Mouse (Mus musculus): Measurements from ENCODE around the gene Sowaha. TPM values are rescaled to one million over a fixed set of nuclear protein-coding genes. Genes with fewer than 3 reads are reported as not detected.

Gene Sowaha
- polyA plus RNA-seq, 1 experiment from 2014 or later = 0.27 TPM

DNA sequence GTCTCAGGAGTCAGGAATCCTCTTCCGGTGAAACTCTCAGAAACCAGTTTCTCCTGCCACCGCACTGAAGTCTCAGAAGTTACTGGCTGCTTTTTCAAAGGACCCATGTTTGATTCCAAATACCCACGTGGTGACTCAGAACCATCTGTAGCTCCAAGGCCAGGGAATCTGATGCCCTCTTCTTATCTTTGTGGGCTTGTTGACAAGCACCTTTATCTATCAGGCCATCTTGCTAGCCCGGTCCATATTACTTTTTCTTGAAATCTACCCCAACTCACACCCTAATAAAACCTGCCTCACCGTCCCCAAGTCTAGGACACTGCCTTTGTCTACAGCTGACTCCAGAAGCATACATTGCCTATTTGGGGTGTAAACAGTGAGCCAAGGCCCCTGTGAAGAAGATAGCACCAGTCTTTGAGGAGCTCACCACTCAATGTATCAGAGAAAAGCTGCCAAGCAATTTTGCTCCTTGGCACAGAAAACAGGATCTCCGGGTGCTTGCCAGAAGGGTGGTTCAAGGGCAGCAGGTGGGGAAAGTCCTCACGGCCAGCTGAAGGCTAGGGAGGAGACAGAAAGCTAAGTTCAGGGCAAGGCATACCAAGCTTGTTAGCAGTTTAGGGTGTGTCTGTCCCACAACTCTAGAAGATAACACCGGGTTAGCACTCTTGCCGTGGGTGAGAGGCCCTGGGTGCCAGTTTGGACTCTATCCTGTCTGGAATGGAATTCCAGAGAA lies 3.3 kb upstream of the Sowaha start:
- no peak overlapping the region for H3K4me2 ChIP-seq
- H3K9me3 ChIP-seq = no peaks in the 10 kb centered on the region
- no peak overlapping the region for H3K9ac ChIP-seq
- H3K36me3 ChIP-seq = no peaks in the 10 kb centered on the region
- WGBS = 78% methylated on average over 9 of the region's 9 CpGs
- no peak overlapping the region for H3K4me3 ChIP-seq
- ATAC-seq (ENCODE audit: low read depth) = no peak
- H3K27me3 ChIP-seq = peaks cover 83% of the 10 kb centered on the region
- H3K27ac ChIP-seq (replicated peaks) = no peak overlapping the region
- peaks cover 29% of the 10 kb centered on the region for H3K4me1 ChIP-seq (replicated peaks)

DNA sequence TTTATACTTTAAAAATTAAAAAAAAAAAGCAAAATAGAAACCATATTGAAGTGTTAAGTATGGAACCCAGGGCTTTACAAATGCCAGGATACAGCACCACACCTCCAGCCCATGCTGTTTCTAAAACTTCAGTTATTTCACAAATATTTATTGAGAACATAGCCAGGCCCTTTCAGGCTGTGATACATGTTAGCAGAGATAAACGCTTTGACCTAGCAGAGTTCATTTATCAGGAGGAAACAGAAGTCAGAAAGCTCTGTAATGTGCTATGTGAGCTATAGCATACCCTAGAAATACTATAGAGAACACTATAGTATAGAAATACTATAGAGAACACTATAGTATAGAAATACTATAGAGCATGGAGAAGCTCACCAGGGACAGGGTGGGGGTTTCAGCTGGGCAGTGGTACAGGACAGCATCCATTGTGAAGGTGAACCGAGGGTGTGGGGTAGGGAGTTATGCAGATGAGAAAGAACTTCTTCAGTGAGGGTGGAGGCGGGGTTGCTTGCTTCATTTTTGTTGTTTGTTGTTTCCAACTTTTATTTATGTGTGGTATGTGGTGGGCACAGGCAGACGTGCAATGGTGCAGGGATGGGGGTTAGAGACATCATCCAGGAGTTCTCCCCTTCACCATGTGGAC lies 1.1 kb upstream of the Sowaha start:
- Histone ChIP-seq H3K9me3 (no peaks in the 10 kb centered on the region), H3K27ac (replicated peaks) (no peak overlapping the region), H3K4me3 (no peak overlapping the region), H3K4me2 (no peak overlapping the region), H3K27me3 (peaks cover 82% of the 10 kb centered on the region), H3K36me3 (no peaks in the 10 kb centered on the region), H3K4me1 (replicated peaks) (peaks cover 20% of the 10 kb centered on the region), H3K9ac (no peak overlapping the region)
- WGBS = 70% methylated on average over 4 of the region's 4 CpGs
- no peak for ATAC-seq (ENCODE audit: low read depth)

DNA sequence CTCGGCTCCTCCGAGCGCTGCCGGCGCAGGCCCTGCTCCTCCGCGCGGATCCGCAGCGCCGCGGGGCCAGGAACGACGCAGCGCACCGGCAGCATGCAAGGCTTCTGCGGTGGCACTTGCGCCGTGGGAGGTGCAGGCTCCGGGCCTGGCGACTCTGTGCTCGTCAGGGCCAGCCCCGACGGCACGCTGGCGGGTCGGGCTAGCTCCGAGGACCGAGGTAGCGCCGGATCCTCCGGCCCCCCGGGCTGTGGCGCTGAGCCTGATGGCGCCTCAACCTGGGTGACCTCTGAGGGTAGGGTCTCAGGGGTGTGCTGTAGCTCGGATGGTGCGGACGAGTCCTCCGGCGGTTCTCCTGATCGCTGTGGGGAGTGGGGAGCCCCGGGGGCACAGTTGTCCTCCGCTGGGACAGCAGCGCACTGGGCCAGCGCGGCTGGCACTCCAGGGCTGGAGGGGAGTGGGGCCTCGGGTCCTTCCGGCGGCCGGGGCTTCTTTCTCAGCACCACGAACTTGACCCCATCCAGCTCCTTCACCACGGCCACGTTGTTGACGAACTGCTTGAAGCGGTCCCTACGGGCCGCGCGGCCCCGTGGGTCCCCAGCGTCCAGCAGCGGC lies 797 bp downstream of the Sowaha start:
- no peaks in the 10 kb centered on the region for H3K36me3 ChIP-seq
- peak overlapping the region; percentile 46 for H3K4me3 ChIP-seq
- no peaks in the 10 kb centered on the region for H3K9me3 ChIP-seq
- no peak overlapping the region for H3K27ac ChIP-seq (replicated peaks)
- H3K9ac ChIP-seq = peak overlapping the region; percentile 59
- peaks cover 33% of the 10 kb centered on the region for H3K4me1 ChIP-seq (replicated peaks)
- 1% methylated on average over 62 of the region's 62 CpGs for WGBS
- ATAC-seq (ENCODE audit: low read depth) = peak; percentile 44; the same call in 1 of the 2 replicates
- peaks cover 83% of the 10 kb centered on the region for H3K27me3 ChIP-seq
- H3K4me2 ChIP-seq = peak overlapping the region; percentile 77

DNA sequence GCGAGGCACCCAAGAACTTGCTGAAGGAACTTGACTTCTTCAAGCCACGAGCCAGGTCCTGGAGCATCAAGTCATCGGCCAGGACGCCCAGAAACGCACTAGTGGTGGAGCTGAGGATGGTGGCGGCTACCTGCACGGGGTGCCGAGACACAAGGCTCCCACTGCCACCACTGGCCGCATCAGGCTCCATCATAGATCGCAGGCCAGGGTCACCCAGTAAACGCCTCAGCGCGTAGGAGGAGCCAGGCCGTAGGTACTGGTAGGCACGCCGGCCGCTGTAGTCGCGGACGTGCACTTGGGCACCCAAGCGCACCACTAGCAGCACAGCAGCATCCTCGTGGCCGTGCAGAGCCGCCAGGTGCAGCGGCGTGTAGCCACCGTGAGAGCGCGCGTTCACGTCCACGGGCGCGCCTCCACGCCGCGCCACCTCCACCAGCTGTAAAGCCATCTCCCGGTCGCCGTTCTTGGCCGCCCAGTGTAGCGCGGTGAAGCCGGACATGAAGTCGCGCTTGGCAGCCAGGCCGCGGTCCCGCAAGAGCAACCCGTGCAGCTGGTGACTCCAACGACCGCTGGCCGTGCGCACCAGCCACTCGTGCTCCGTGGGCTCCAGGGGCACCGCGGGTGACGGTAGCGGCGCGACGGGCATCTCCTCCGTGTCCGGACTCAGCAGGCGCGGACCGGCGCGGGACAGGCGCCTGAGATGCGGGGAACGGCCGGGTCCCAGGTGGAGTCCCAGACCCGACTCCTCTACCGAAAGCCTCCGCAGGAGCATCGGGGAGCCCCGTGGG lies 1.5 kb downstream of the Sowaha start:
- peak overlapping the region; percentile 77 for H3K4me2 ChIP-seq
- peak; percentile 17; the same call in 1 of the 2 replicates for ATAC-seq (ENCODE audit: low read depth)
- no peak overlapping the region for H3K27ac ChIP-seq (replicated peaks)
- H3K36me3 ChIP-seq = no peaks in the 10 kb centered on the region
- H3K4me1 ChIP-seq (replicated peaks) = peaks cover 37% of the 10 kb centered on the region
- WGBS = 4% methylated on average over 79 of the region's 79 CpGs
- H3K9me3 ChIP-seq = no peaks in the 10 kb centered on the region
- peak overlapping the region; percentile 59 for H3K9ac ChIP-seq
- H3K27me3 ChIP-seq = peaks cover 85% of the 10 kb centered on the region
- peak overlapping the region; percentile 46 for H3K4me3 ChIP-seq

DNA sequence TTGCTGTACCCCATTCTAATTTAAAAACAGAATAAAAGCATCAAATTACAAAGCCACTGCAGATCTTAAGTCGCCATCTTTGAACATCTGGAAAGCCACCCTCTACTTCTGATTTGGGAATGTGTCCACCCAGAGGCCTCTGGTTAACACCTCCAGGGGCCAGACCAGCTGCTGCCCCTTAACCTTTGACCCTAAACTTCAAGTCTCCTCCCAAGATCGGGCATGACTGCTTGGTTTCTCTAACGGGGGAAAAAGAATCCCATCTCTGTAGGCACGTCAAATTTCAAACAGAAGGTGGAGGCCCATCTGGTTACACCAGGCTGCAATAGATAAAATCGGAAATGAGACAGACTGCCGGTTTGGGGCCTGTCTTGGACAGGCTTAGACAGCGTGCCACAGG lies 2.2 kb downstream of the Sowaha start:
- peak overlapping the region; percentile 77; the same call in 1 of the 2 replicates for H3K4me2 ChIP-seq
- WGBS = 42% methylated on average over 7 of the region's 7 CpGs
- H3K9ac ChIP-seq = no peak overlapping the region
- no peak overlapping the region for H3K4me3 ChIP-seq
- no peak overlapping the region for H3K27ac ChIP-seq (replicated peaks)
- no peak for ATAC-seq (ENCODE audit: low read depth)
- peaks cover 37% of the 10 kb centered on the region for H3K4me1 ChIP-seq (replicated peaks)
- H3K27me3 ChIP-seq = peaks cover 82% of the 10 kb centered on the region
- no peaks in the 10 kb centered on the region for H3K36me3 ChIP-seq
- no peaks in the 10 kb centered on the region for H3K9me3 ChIP-seq

DNA sequence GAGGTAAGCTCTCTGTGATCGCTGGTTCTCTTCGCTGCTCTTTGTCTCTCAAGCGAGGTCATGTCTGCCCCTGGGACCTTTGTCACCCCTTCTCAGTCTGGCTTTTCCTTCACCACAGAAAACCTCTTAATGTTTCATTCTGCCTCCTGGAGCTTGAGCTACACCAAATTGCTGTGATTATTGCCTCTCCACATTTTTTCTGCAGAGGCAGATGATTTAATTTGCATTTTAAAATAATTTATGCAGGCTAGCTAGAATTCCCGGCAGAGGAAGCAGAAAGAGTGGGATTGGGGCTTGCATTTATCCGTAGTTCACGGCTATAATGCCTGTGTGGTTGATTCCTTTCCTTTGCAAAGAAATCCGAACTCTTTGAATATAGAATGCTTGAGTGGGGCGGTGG lies 4.5 kb downstream of the Sowaha start:
- H3K27me3 ChIP-seq = peaks cover 84% of the 10 kb centered on the region
- 17% methylated on average over 8 of the region's 8 CpGs for WGBS

DNA sequence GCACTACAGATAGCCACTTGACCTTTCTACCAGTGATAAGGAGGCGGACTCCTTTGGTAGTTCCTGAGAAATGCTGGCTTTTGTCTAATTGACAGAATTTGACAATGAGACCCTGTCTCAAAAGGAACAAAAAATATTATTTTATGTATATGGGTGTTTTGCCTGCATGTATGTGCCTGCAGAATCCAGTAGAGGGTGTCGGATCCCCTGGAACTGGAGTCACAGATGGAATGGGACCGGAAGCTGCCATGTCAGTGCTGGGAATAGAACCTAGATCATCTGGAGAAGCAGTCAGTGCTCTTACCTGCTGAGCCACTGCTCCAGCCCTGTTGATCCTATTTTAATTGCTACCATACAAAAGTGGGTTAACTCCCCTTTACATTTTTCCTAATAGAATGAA lies 7.4 kb downstream of the Sowaha start:
- no peak for ATAC-seq (ENCODE audit: low read depth)
- Histone ChIP-seq H3K4me3 (no peak overlapping the region), H3K9ac (no peak overlapping the region), H3K36me3 (no peaks in the 10 kb centered on the region), H3K27me3 (peaks cover 72% of the 10 kb centered on the region), H3K9me3 (no peaks in the 10 kb centered on the region), H3K4me2 (no peak overlapping the region), H3K4me1 (replicated peaks) (peaks cover 39% of the 10 kb centered on the region), H3K27ac (replicated peaks) (no peak overlapping the region)
- 84% methylated on average over 3 of the region's 3 CpGs for WGBS

More for the DNA sequence above, 4.5 kb downstream of the Sowaha start:
- ATAC-seq (ENCODE audit: low read depth) = no peak
- Histone ChIP-seq H3K4me3 (no peak overlapping the region), H3K4me2 (peak overlapping the region; percentile 40), H3K36me3 (no peaks in the 10 kb centered on the region), H3K27ac (replicated peaks) (peak overlapping the region; percentile 61; the same call in 1 of the 2 replicates), H3K4me1 (replicated peaks) (peaks cover 43% of the 10 kb centered on the region), H3K9ac (no peak overlapping the region), H3K9me3 (no peaks in the 10 kb centered on the region)

DNA sequence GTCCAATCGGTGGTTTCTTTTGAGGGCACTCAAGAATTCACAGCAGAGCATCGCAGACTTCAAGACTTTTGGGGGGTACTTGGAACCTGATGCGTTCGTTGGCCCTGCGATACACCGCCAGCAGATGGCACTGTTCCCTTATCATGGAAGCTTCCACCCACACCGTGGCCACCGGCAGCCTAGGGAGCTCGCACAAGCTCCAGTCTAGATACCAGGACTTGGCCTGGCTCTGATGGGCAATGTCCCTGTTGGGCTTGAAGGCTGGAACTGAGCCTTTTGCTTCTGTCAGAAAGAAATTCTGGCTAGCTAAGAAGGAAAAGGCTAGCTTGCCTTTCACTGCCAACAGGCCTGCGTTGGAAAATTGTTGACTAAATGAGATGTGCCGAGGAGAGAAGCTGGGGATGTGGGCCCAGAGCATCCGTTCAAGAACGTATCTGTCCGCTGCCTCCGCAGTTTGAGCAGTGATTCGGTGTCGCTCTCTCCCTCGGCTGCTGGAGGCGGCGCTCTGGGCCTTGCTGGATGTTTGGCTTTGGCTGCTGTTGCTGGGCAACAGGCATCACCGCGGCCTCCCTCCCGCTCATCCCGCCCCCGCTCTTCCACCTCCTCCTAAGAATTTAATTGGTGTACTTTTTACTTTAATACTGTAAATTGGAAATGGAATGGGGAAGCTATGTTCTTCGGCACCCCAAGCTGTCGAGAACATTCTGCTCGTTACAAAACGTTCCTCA lies 9.9 kb downstream of the Sowaha start, which contains the start of gene Gm9837:
Gene Gm9837, minus strand, starts transcription at position 512 of the 728 bp plus-strand sequence.
- peaks cover 33% of the 10 kb centered on the region for H3K4me1 ChIP-seq (replicated peaks)

DNA sequence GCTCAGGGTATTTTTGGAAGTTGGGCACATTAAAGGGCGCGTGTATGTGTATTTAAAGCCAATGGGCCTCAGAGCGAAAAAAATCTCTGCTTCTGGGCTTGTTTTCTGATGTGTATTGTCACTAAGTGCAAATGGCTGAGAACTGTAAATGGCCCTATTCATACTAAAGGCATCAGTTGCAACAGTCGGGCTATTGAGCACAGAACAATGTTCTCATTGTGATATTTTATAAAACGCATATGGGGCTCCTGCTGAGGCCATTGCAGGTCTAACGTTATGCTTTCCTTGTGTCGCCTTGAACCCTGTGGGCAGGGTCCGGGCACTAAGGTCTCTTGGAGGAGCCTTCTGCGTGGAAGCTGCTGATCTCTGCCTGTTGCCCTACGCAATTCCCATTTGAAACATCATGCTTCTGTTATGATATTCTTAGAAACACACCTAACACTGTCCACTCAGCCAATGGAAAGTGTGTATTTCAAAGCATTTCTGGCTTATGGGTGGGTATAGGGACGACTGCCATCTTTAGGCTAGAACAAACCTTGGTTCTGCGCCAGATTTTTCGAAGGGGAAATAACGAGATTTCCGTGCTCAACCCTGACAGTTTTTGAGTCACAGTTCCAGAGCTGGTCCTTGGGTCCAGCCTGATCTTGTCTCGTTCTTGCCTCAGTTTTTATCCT lies 10.6 kb downstream of the Sowaha start:
- H3K9me3 ChIP-seq = 0 out of 2 replicates have a peak, but pooled peaks cover 3% of the 10 kb centered on the region
- H3K27me3 ChIP-seq = peaks cover 79% of the 10 kb centered on the region
- ATAC-seq (ENCODE audit: low read depth) = no peak
- 33% methylated on average over 16 of the region's 16 CpGs for WGBS
- no peaks in the 10 kb centered on the region for H3K36me3 ChIP-seq
- peaks cover 30% of the 10 kb centered on the region for H3K4me1 ChIP-seq (replicated peaks)
- no peak overlapping the region for H3K27ac ChIP-seq (replicated peaks)
- peak overlapping the region; percentile 19; the same call in 1 of the 2 replicates for H3K4me3 ChIP-seq
- peak overlapping the region; percentile 55 for H3K4me2 ChIP-seq
- no peak overlapping the region for H3K9ac ChIP-seq

More for the DNA sequence above, 9.9 kb downstream of the Sowaha start, which contains the start of gene Gm9837:
- 3% methylated on average over 29 of the region's 29 CpGs for WGBS
- peak within 1 kb of the TSS; percentile 55 for H3K4me2 ChIP-seq
- peak within 1 kb of the TSS; percentile 43; the same call in 1 of the 2 replicates for H3K9ac ChIP-seq
- H3K9me3 ChIP-seq = no peaks in the 10 kb centered on the region
- ATAC-seq (ENCODE audit: low read depth) = peak; percentile 71
- H3K36me3 ChIP-seq = no peaks in the 10 kb centered on the region
- H3K4me3 ChIP-seq = peak within 1 kb of the TSS; percentile 19
- H3K27me3 ChIP-seq = peaks cover 79% of the 10 kb centered on the region
- peak within 1 kb of the TSS; percentile 61 for H3K27ac ChIP-seq (replicated peaks)

DNA sequence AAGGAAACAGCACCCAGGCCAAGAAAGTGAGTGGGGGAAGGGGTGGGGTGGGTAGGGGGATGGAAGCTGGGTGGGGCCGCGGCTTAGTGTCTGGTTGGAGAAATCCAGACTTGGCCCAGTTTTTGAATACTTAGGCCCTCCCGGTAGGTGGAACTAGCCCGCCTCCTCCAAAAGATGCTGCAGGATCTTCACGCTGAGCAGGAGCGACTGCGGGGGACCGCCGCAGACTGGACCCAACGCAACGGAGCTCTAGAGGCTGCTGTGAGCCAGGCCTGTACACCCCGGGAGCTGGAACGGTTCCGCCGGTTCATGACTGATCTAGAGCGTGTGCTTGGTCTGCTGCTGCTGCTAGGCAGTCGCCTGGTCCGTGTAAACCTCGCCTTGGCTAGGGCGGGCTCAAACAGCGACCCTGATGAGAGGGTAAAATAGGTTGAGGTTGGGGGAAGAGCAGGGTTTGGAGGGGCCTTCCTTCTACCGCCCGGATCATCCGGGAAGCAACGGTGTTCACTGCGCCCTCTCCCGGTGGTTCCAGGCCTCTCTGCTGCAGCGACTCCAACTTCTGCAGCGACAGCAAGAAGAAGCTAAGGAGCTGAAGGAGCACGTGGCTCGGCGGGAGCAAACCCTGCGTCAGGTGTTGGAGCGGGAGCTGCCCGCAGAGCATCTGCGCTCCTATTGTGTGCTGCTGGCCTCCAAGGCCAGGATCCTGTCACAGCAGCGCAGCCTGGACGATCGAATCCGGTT lies 13.7 kb downstream of the Sowaha start:
- Histone ChIP-seq H3K9me3 (0 out of 2 replicates have a peak, but pooled peaks cover 4% of the 10 kb centered on the region), H3K4me1 (replicated peaks) (peaks cover 38% of the 10 kb centered on the region), H3K27me3 (peaks cover 87% of the 10 kb centered on the region), H3K4me2 (peak overlapping the region; percentile 56), H3K36me3 (no peaks in the 10 kb centered on the region), H3K27ac (replicated peaks) (no peak overlapping the region), H3K4me3 (peak overlapping the region; percentile 30), H3K9ac (peak overlapping the region; percentile 55)
- peak; percentile 34 for ATAC-seq (ENCODE audit: low read depth)
- WGBS = 6% methylated on average over 40 of the region's 40 CpGs

Measured in neural tube, embryonic 13.5 days (tissue).